Mouse (Mus musculus): Measurements from ENCODE around the gene Ankrd44.

- no peak for TF ChIP-seq CTCF (IDR thresholded peaks at IDR 0.05; ENCODE audit: low read depth, low read length)
- no peak for TF ChIP-seq GATA1 (IDR thresholded peaks at IDR 0.05; ENCODE audit: borderline replicate concordance, low read length)
- TF ChIP-seq POLR2AphosphoS5 (IDR thresholded peaks at IDR 0.05; ENCODE audit: insufficient replicate concordance, low read depth, low read length): no peak
These were observed 98.4 kb downstream of the Ankrd44 start for GRCm38 (mm10) chr1:54827827-54828226.

Data from G1E (cell line).